In genomic region chr1:166244285-166244684, GRCm38 (mm10) we compare ENCODE assay signal across 19 mouse cellular contexts. TPM values are rescaled to one million over a fixed set of nuclear protein-coding genes. Genes with fewer than 3 reads are reported as not detected.
DNase-seq lines count a peak whose midpoint lies in the region; ATAC-seq and TF ChIP-seq lines count a peak whose summit lies in the region.
"Had no signal": no experiment of that assay in that cellular context is flagged by ENCODE, and none has a peak within 500 bp of the region (broad histone marks: within the 10 kb centered on the region; RNA-seq: fewer than 3 reads in every experiment).

No protein-coding gene starts in this region.

- H3K27me3 ChIP-seq in forebrain, postnatal 0 days (ENCODE audit: insufficient read depth, low read length): no peaks in the 10 kb centered on the region
- H3K27me3 ChIP-seq in forebrain, embryonic 11.5 days (ENCODE audit: control insufficient read depth, insufficient read depth, low read length): no peaks in the 10 kb centered on the region
- H3K27me3 ChIP-seq: forebrain, embryonic 12.5 days; neural tube, embryonic 12.5 days had no signal

- no peak overlapping the region for H3K9ac ChIP-seq in forebrain, postnatal 0 days
- no peak overlapping the region for H3K9ac ChIP-seq in forebrain, embryonic 11.5 days (ENCODE audit: low read length)
- H3K9ac ChIP-seq: forebrain, embryonic 12.5 days; neural tube, embryonic 12.5 days had no signal

- WGBS in forebrain, postnatal 0 days: 39% methylated on average over 6 of the region's 6 CpGs
- WGBS in forebrain, embryonic 11.5 days: 82% methylated on average over 6 of the region's 6 CpGs

- no peak for TF ChIP-seq CTCF in forebrain, postnatal 0 days (IDR thresholded peaks at IDR 0.05; ENCODE audit: low read depth)

- no peaks in the 10 kb centered on the region for H3K9me3 ChIP-seq in forebrain, postnatal 0 days (ENCODE audit: low read length)
- H3K9me3 ChIP-seq in forebrain, embryonic 11.5 days (ENCODE audit: control insufficient read depth, low read length): no peaks in the 10 kb centered on the region
- H3K9me3 ChIP-seq: forebrain, embryonic 12.5 days; midbrain, embryonic 10.5 days; neural tube, embryonic 12.5 days had no signal

- ATAC-seq in forebrain, postnatal 0 days: peak; percentile 47; the same call in 1 of the 2 replicates
- no peak for ATAC-seq in forebrain, embryonic 11.5 days (replicated peaks; ENCODE audit: low FRiP score)

- no peak overlapping the region for H3K27ac ChIP-seq in forebrain, postnatal 0 days (ENCODE audit: low read depth, low read length)
- H3K27ac ChIP-seq in forebrain, embryonic 11.5 days (ENCODE audit: low read depth, low read length): no peak overlapping the region
- H3K27ac ChIP-seq: forebrain, embryonic 12.5 days; midbrain, embryonic 10.5 days; neural tube, embryonic 12.5 days had no signal

- H3K4me3 ChIP-seq in forebrain, postnatal 0 days (ENCODE audit: low read depth, low read length): no peak overlapping the region
- no peak overlapping the region for H3K4me3 ChIP-seq in forebrain, embryonic 11.5 days (ENCODE audit: low read depth, low read length)
- H3K4me3 ChIP-seq: forebrain, embryonic 12.5 days; midbrain, embryonic 10.5 days; neural tube, embryonic 12.5 days had no signal

- no peaks in the 10 kb centered on the region for H3K4me1 ChIP-seq in forebrain, postnatal 0 days (ENCODE audit: insufficient read depth)
- H3K4me1 ChIP-seq in forebrain, embryonic 11.5 days (replicated peaks; ENCODE audit: control insufficient read depth, insufficient read depth, low read length): no peaks in the 10 kb centered on the region
- H3K4me1 ChIP-seq: neural tube, embryonic 12.5 days had no signal

- no peaks in the 10 kb centered on the region for H3K36me3 ChIP-seq in forebrain, postnatal 0 days (ENCODE audit: insufficient read depth)
- H3K36me3 ChIP-seq in forebrain, embryonic 11.5 days (ENCODE audit: control insufficient read depth, insufficient read depth, low read length): no peaks in the 10 kb centered on the region
- H3K36me3 ChIP-seq: forebrain, embryonic 12.5 days; midbrain, embryonic 10.5 days; neural tube, embryonic 12.5 days had no signal

- DNase-seq in forebrain, postnatal 0 days: no peak
- DNase-seq in forebrain, embryonic 11.5 days (ENCODE audit: low spot score): no peak
- peak; percentile 16 for DNase-seq in ovary, adult 18-20 months (ENCODE audit: low spot score)
- DNase-seq in ovary, postnatal 10 days (ENCODE audit: low spot score): no peak
- DNase-seq in layer of hippocampus, postnatal 14 days (ENCODE audit: low spot score in 2 of 2): peak; percentile 16 to 69
- DNase-seq in kidney, postnatal 14 days: no peak
- DNase-seq in Muller cell, postnatal 12 days (ENCODE audit: inconsistent ontology term): no peak
- DNase-seq in spleen, postnatal 14 days (ENCODE audit: low spot score in 2 of 2): no peak
- DNase-seq: gastrocnemius, postnatal 25 days; kidney, postnatal 25 days had no signal

- no peak overlapping the region for H3K4me2 ChIP-seq in forebrain, postnatal 0 days (ENCODE audit: low read depth)
- no peak overlapping the region for H3K4me2 ChIP-seq in forebrain, embryonic 11.5 days (ENCODE audit: low read depth, low read length, severe bottlenecking)
- H3K4me2 ChIP-seq: forebrain, embryonic 12.5 days; neural tube, embryonic 12.5 days had no signal

RNA-seq across cellular contexts. Expression of gene Mael, which starts 5.7 kb away (rescaled TPM):
- total RNA-seq in forebrain, postnatal 0 days (2014; rRNA removed): 0.10 TPM in 1 of 2 replicates, not detected in the other
- not detected in 2 replicates for polyA plus RNA-seq in forebrain, postnatal 0 days (2015; fragmentation: Nextera tagmentation; extraction: Ambion mirVana)
- polyA plus RNA-seq in forebrain, embryonic 11.5 days (2014; fragmentation: Nextera tagmentation; extraction: Ambion mirVana): not detected in 2 replicates
- not detected for total RNA-seq in layer of hippocampus, postnatal 14 days (2021)
- total RNA-seq: gastrocnemius, postnatal 25 days had no signal
- polyA plus RNA-seq: C2C12; embryonic facial prominence, embryonic 11.5 days; forebrain, embryonic 12.5 days; intestine, embryonic 14.5 days; limb, embryonic 11.5 days; liver, embryonic 16.5 days; neural tube, embryonic 12.5 days; small intestine, adult 2 months had no signal

RNA-seq across cellular contexts. Expression of gene Ildr2, which starts 9.7 kb away (rescaled TPM):
- total RNA-seq in forebrain, postnatal 0 days (2014; rRNA removed): 24.4 and 38.1 TPM in 2 replicates
- polyA plus RNA-seq in forebrain, postnatal 0 days (2015; fragmentation: Nextera tagmentation; extraction: Ambion mirVana): 3.2 and 6.4 TPM in 2 replicates
- polyA plus RNA-seq in forebrain, embryonic 11.5 days (2014; fragmentation: Nextera tagmentation; extraction: Ambion mirVana): 10.8 and 10.9 TPM in 2 replicates
- total RNA-seq in layer of hippocampus, postnatal 14 days (2021): 10 to 100 TPM; 83.5 to 92.3 TPM

Comparison
In these comparisons a context has a peak if more than half of its experiments do, and no peak if none do; other contexts are left out.
1. DNase-seq: peak in ovary, adult 18-20 months (single experiment) and layer of hippocampus, postnatal 14 days (2 of 2); none in forebrain, postnatal 0 days (single experiment), forebrain, embryonic 11.5 days (single experiment), ovary, postnatal 10 days (single experiment), kidney, postnatal 14 days (single experiment), Muller cell, postnatal 12 days (single experiment) and spleen, postnatal 14 days (0 of 2).